Mouse (Mus musculus) left cerebral cortex, postnatal 14 days (tissue): ENCODE measurements around the gene Trappc6b. TPM values are rescaled to one million over a fixed set of nuclear protein-coding genes. Genes with fewer than 3 reads are reported as not detected.
"Not testable (repeated sequence)": the region's sequence is repeated elsewhere in the genome, so short reads cannot be mapped to it uniquely, and the experiment has no call there.

Experiments
- DNase-seq, 2 experiments: peaks; one replicate each; pipeline ENCODE4 v3.0.0; 2021 to 2022; ENCODE audit warnings: low spot score in 2 of 2, mixed read lengths in 1 of 2
- intact Hi-C: fragments of 180-260 bp; cut with DNase I; formaldehyde crosslinking; loops from one replicate; pipeline ENCODE4 v1.15.1; 2025
- total RNA-seq, 2 experiments: library from RNA; stranded (reverse); gene quantifications; 2 replicates each; pipeline ENCODE4 v1.2.3; 2021

Trappc6b gene
- total RNA-seq, 2 experiments from 2014 or later: 107 to 121 TPM

GRCm38 (mm10) chr12:59060322-59060721 is 950 bp downstream of the Trappc6b start:
- DNase-seq: no peak
- intact Hi-C loops: loop anchor here (10.0 kb wide), 1 partner anchor 154 kb away; the partner anchor contains the start of gene Fbxo33

GRCm38 (mm10) chr12:59058242-59058641 is 3.0 kb downstream of the Trappc6b start:
- intact Hi-C loops, DNase-seq: not testable (repeated sequence)

- no peak for DNase-seq
- intact Hi-C loops: no loop called here
Observed at GRCm38 (mm10) chr12:59056222-59056621, 5.0 kb downstream of the Trappc6b start.

- DNase-seq: no peak
- intact Hi-C loops: no loop called here
Observed at GRCm38 (mm10) chr12:59055196-59055850, 5.9 kb downstream of the Trappc6b start.

- no peak for DNase-seq
- intact Hi-C loops: no loop called here
Observed at GRCm38 (mm10) chr12:59053976-59054375, 7.3 kb downstream of the Trappc6b start.

- no peak for DNase-seq
- intact Hi-C loops: no loop called here
Observed at GRCm38 (mm10) chr12:59053166-59053565, 8.1 kb downstream of the Trappc6b start.

GRCm38 (mm10) chr12:59052470-59052869 is 8.8 kb downstream of the Trappc6b start:
- intact Hi-C loops: no loop called here

GRCm38 (mm10) chr12:59040851-59041250 is 20.4 kb downstream of the Trappc6b start:
- intact Hi-C loops: no loop called here
- DNase-seq: no peak

More at GRCm38 (mm10) chr12:59052470-59052869, 8.8 kb downstream of the Trappc6b start:
- DNase-seq: no peak

- no peak for DNase-seq
- intact Hi-C loops: no loop called here
Observed at GRCm38 (mm10) chr12:59039971-59040844, 21.1 kb downstream of the Trappc6b start.

- no peak for DNase-seq
- intact Hi-C loops: no loop called here
Observed at GRCm38 (mm10) chr12:59039162-59039970, 21.9 kb downstream of the Trappc6b start.

GRCm38 (mm10) chr12:59032101-59032500 is 29.2 kb downstream of the Trappc6b start:
- intact Hi-C loops: no loop called here

GRCm38 (mm10) chr12:59021306-59021705 is 40.0 kb downstream of the Trappc6b start:
- no peak for DNase-seq
- intact Hi-C loops: no loop called here

More at GRCm38 (mm10) chr12:59032101-59032500, 29.2 kb downstream of the Trappc6b start:
- no peak for DNase-seq

- intact Hi-C loops: no loop called here
Observed at GRCm38 (mm10) chr12:59019891-59020290, 41.4 kb downstream of the Trappc6b start.

GRCm38 (mm10) chr12:59017970-59018369 is 43.3 kb downstream of the Trappc6b start:
- intact Hi-C loops: no loop called here
- DNase-seq: no peak

More at GRCm38 (mm10) chr12:59019891-59020290, 41.4 kb downstream of the Trappc6b start:
- DNase-seq: no peak

GRCm38 (mm10) chr12:59013234-59013633 is 48.0 kb downstream of the Trappc6b start, which contains the start of gene Gemin2:
TSS of gene Gemin2 (plus strand) at chr12:59013393.
- intact Hi-C loops: loop anchor here (2.0 kb wide), 1 partner anchor 118 kb away; no protein-coding TSS in a partner anchor
- DNase-seq: peak; percentile 90 to 91

GRCm38 (mm10) chr12:59012710-59013091 is 48.6 kb downstream of the Trappc6b start:
- no peak for DNase-seq
- intact Hi-C loops: loop anchor here (2.0 kb wide), 1 partner anchor 118 kb away; no protein-coding TSS in a partner anchor

GRCm38 (mm10) chr12:59011844-59012709 is 49.2 kb downstream of the Trappc6b start, which contains the start of gene Sec23a:
TSS of gene Sec23a (minus strand) at chr12:59012017.
- peak; percentile 97 to 98 for DNase-seq
- intact Hi-C loops: loop anchor here (2.0 kb wide), 1 partner anchor 119 kb away; no protein-coding TSS in a partner anchor

GRCm38 (mm10) chr12:59011275-59011843 is 49.9 kb downstream of the Trappc6b start:
- DNase-seq: no peak
- intact Hi-C loops: no loop called here
